Mouse (Mus musculus): Measurements from ENCODE around the gene Gm21985. TPM values are rescaled to one million over a fixed set of nuclear protein-coding genes. Genes with fewer than 3 reads are reported as not detected.
A peak's percentile ranks its signal among the peaks of the same experiment; 100 is the strongest.

The Gm21985 gene
- not detected in 2 replicates for polyA plus RNA-seq (2014; fragmentation: Nextera tagmentation; extraction: Ambion mirVana)

DNA sequence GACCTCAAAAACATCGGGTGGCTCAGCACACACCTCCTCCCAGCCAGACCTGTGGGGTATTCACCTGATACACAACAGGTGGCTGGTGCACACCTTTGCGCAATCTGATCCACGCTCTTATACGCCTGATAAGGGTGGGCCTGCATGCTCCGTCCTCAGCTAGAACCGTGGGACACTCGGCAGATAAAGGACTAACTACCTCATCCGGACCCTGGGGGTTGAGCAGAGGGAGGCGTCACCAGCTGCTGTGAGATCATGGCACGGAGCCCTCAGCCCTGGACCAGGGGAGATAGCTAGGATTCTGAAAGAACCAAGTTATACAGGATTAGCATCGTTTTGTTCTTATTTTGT lies at the start of gene Gm21985:
Gene Gm21985 (plus strand): TSS at position 73 of the 351 bp plus-strand sequence.
- H3K4me3 ChIP-seq (ENCODE audit: low read depth, low read length): peak within 1 kb of the TSS; percentile 74
- no peaks in the 10 kb centered on the region for H3K27me3 ChIP-seq (ENCODE audit: insufficient read depth, low read length)
- peak within 1 kb of the TSS; percentile 95 for H3K4me2 ChIP-seq
- ATAC-seq (ENCODE audit: insufficient read depth) (peak; percentile 31), DNase-seq (peak; percentile 66)
- peak within 1 kb of the TSS; percentile 87 for H3K27ac ChIP-seq (ENCODE audit: low read depth)
- no peaks in the 10 kb centered on the region for H3K36me3 ChIP-seq (ENCODE audit: insufficient read depth)
- no peak for TF ChIP-seq CTCF (IDR thresholded peaks at IDR 0.05; ENCODE audit: low read depth)
- 3% methylated on average over 11 of the region's 11 CpGs for whole genome bisulfite sequencing
- no peaks in the 10 kb centered on the region for H3K9me3 ChIP-seq (ENCODE audit: low read depth, low read length)
- H3K4me1 ChIP-seq (ENCODE audit: insufficient read depth): peaks cover 10% of the 10 kb centered on the region; the same call in 1 of the 2 replicates
- peak within 1 kb of the TSS; percentile 71 for H3K9ac ChIP-seq

GRCm38 (mm10) chr2:112217614-112218013 lies 48.5 kb upstream of the Gm21985 start:
- 67% methylated on average over 6 of the region's 6 CpGs for WGBS
- no peaks in the 10 kb centered on the region for H3K9me3 ChIP-seq (ENCODE audit: low read depth, low read length)
- H3K9ac ChIP-seq: no peak overlapping the region
- no peaks in the 10 kb centered on the region for H3K4me1 ChIP-seq (ENCODE audit: insufficient read depth)
- no peak overlapping the region for H3K27ac ChIP-seq (ENCODE audit: low read depth)
- no peaks in the 10 kb centered on the region for H3K36me3 ChIP-seq (ENCODE audit: insufficient read depth)
- TF ChIP-seq CTCF (IDR thresholded peaks at IDR 0.05; ENCODE audit: low read depth): no peak
- no peak overlapping the region for H3K4me2 ChIP-seq
- ATAC-seq (ENCODE audit: insufficient read depth) (no peak), DNase-seq (no peak)
- no peak overlapping the region for H3K4me3 ChIP-seq (ENCODE audit: low read depth, low read length)
- H3K27me3 ChIP-seq (ENCODE audit: insufficient read depth, low read length): no peaks in the 10 kb centered on the region

DNA sequence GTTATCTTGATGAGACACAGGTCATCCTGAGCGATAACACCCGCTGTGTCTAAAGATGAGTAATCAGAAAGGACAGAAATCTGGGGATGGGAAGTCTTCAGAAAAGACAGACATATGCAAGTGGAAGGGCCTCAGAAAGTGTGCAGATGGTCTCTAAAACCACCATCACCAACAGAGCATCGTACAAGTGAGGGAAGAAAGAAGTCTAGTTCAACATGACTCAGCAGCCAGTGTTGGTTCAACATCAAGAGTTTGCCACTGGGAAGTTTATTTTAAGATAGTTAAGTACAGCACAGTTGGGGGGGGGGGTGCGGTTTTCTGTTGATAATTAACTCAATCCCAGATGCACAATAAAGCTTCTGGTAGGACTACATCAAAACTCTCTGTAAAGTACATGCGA lies 45.2 kb upstream of the Gm21985 start:
- no peak for ATAC-seq (ENCODE audit: insufficient read depth)
- no peaks in the 10 kb centered on the region for H3K9me3 ChIP-seq (ENCODE audit: low read depth, low read length)

DNA sequence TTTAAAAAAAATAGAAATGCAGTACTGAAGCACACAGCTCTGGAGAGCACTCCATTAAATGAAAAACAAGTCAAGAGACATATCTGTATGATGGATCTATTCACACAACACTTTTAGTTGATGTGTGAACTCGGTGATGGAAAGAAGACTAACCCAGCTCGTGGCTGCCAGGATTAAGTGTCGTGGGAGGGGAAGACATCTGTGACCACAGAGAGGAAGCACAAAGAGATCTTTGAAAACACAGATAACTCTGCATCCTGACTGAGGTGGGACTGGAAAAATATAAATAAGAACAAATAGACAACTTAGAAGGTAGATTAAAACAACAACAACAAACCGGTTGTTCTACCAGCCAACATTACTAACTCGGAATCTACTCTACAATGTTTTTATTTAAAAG lies 43.5 kb upstream of the Gm21985 start:
- no peaks in the 10 kb centered on the region for H3K27me3 ChIP-seq (ENCODE audit: insufficient read depth, low read length)
- H3K4me3 ChIP-seq (ENCODE audit: low read depth, low read length): no peak overlapping the region
- H3K9ac ChIP-seq: no peak overlapping the region
- ATAC-seq (ENCODE audit: insufficient read depth) (no peak), DNase-seq (no peak)
- no peak overlapping the region for H3K4me2 ChIP-seq
- no peak overlapping the region for H3K27ac ChIP-seq (ENCODE audit: low read depth)
- no peaks in the 10 kb centered on the region for H3K9me3 ChIP-seq (ENCODE audit: low read depth, low read length)
- H3K4me1 ChIP-seq (ENCODE audit: insufficient read depth): no peaks in the 10 kb centered on the region
- WGBS: 63% methylated on average over 5 of the region's 5 CpGs
- no peak for TF ChIP-seq CTCF (IDR thresholded peaks at IDR 0.05; ENCODE audit: low read depth)
- H3K36me3 ChIP-seq (ENCODE audit: insufficient read depth): no peaks in the 10 kb centered on the region

More for the DNA sequence above, 45.2 kb upstream of the Gm21985 start:
- Histone ChIP-seq H3K4me2 (no peak overlapping the region), H3K27me3 (ENCODE audit: insufficient read depth, low read length) (no peaks in the 10 kb centered on the region), H3K27ac (ENCODE audit: low read depth) (no peak overlapping the region), H3K4me1 (ENCODE audit: insufficient read depth) (no peaks in the 10 kb centered on the region), H3K4me3 (ENCODE audit: low read depth, low read length) (no peak overlapping the region), H3K9ac (no peak overlapping the region), H3K36me3 (ENCODE audit: insufficient read depth) (no peaks in the 10 kb centered on the region)
- 71% methylated on average over 5 of the region's 5 CpGs for WGBS
- no peak for DNase-seq
- TF ChIP-seq CTCF (IDR thresholded peaks at IDR 0.05; ENCODE audit: low read depth): no peak

DNA sequence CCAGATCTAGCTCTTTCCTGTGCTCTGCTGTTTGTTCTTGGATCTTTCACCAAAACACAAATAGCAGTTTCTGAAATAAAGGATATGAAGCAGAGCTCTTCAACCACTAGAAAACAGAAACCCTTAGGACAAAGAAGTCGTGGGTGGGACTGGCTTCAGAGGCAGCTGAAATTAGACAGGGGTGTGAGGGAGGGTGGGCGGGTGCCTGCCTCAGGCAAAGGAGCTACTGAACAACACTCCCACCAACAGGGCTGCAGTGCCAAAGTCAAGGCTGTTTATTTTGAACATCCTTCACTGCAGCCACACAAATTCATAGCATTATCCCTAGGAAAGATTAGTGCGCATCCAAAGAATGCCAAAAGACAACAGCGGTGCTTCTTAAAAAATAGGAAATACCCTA lies 41.8 kb upstream of the Gm21985 start:
- Histone ChIP-seq H3K27me3 (ENCODE audit: insufficient read depth, low read length) (no peaks in the 10 kb centered on the region), H3K36me3 (ENCODE audit: insufficient read depth) (no peaks in the 10 kb centered on the region), H3K9ac (no peak overlapping the region), H3K9me3 (ENCODE audit: low read depth, low read length) (no peaks in the 10 kb centered on the region), H3K27ac (ENCODE audit: low read depth) (no peak overlapping the region), H3K4me2 (no peak overlapping the region), H3K4me3 (ENCODE audit: low read depth, low read length) (no peak overlapping the region), H3K4me1 (ENCODE audit: insufficient read depth) (no peaks in the 10 kb centered on the region)
- 59% methylated on average over 4 of the region's 4 CpGs for WGBS
- ATAC-seq (ENCODE audit: insufficient read depth) (no peak), DNase-seq (no peak)
- no peak for TF ChIP-seq CTCF (IDR thresholded peaks at IDR 0.05; ENCODE audit: low read depth)

- H3K27ac ChIP-seq (ENCODE audit: low read depth): no peak overlapping the region
- no peaks in the 10 kb centered on the region for H3K27me3 ChIP-seq (ENCODE audit: insufficient read depth, low read length)
- DNase-seq: no peak
- no peak overlapping the region for H3K9ac ChIP-seq
- H3K36me3 ChIP-seq (ENCODE audit: insufficient read depth): no peaks in the 10 kb centered on the region
- H3K9me3 ChIP-seq (ENCODE audit: low read depth, low read length): no peaks in the 10 kb centered on the region
- H3K4me2 ChIP-seq: no peak overlapping the region
- 87% methylated on average over 1 of the region's 1 CpGs for WGBS
- H3K4me1 ChIP-seq (ENCODE audit: insufficient read depth): no peaks in the 10 kb centered on the region
- ATAC-seq (ENCODE audit: insufficient read depth): no peak
- TF ChIP-seq CTCF (IDR thresholded peaks at IDR 0.05; ENCODE audit: low read depth): no peak
- no peak overlapping the region for H3K4me3 ChIP-seq (ENCODE audit: low read depth, low read length)
Observed at GRCm38 (mm10) chr2:112232623-112233022, 33.5 kb upstream of the Gm21985 start.

- Histone ChIP-seq H3K4me3 (ENCODE audit: low read depth, low read length) (no peak overlapping the region), H3K9ac (no peak overlapping the region), H3K27me3 (ENCODE audit: insufficient read depth, low read length) (no peaks in the 10 kb centered on the region), H3K36me3 (ENCODE audit: insufficient read depth) (no peaks in the 10 kb centered on the region), H3K9me3 (ENCODE audit: low read depth, low read length) (no peaks in the 10 kb centered on the region), H3K4me1 (ENCODE audit: insufficient read depth) (no peaks in the 10 kb centered on the region), H3K27ac (ENCODE audit: low read depth) (no peak overlapping the region), H3K4me2 (no peak overlapping the region)
- WGBS: 71% methylated on average over 2 of the region's 2 CpGs
- no peak for TF ChIP-seq CTCF (IDR thresholded peaks at IDR 0.05; ENCODE audit: low read depth)
- DNase-seq: no peak
- no peak for ATAC-seq (ENCODE audit: insufficient read depth)
Observed at GRCm38 (mm10) chr2:112236620-112237019, 29.5 kb upstream of the Gm21985 start.

DNA sequence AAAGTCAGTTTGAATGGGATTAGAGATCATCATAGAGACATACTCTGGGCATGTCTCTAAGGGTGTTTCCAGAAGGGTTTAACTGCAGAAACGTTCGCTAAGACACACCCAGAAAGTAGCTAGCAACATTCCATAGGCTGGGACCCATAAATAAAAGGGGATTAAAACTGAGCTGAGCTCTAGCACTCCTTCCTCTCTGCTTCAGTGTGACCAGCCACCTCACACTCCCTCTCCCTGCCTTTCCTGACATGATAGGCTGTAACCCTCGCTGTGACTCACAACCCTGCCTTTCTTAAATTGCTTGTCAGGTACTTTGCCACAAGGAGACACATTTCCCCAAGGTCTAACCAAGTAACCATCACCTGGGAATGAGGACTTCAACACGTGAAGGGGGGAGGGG lies 28.1 kb upstream of the Gm21985 start:
- DNase-seq: no peak
- Histone ChIP-seq H3K27ac (ENCODE audit: low read depth) (no peak overlapping the region), H3K9me3 (ENCODE audit: low read depth, low read length) (no peaks in the 10 kb centered on the region), H3K9ac (no peak overlapping the region), H3K27me3 (ENCODE audit: insufficient read depth, low read length) (no peaks in the 10 kb centered on the region), H3K4me1 (ENCODE audit: insufficient read depth) (no peaks in the 10 kb centered on the region), H3K4me2 (no peak overlapping the region), H3K4me3 (ENCODE audit: low read depth, low read length) (no peak overlapping the region), H3K36me3 (ENCODE audit: insufficient read depth) (no peaks in the 10 kb centered on the region)
- ATAC-seq (ENCODE audit: insufficient read depth): no peak
- 10% methylated on average over 4 of the region's 4 CpGs for WGBS
- TF ChIP-seq CTCF (IDR thresholded peaks at IDR 0.05; ENCODE audit: low read depth): no peak
